Mouse (Mus musculus) adipocyte (in vitro differentiated cells): Measurements from ENCODE around the gene Agbl2.
"Not testable (repeated sequence)": the region's sequence is repeated elsewhere in the genome, so short reads cannot be mapped to it uniquely, and the experiment has no call there.

ENCODE experiments used
- DNase-seq: peaks from one replicate; pipeline ENCODE4 v3.0.0-alpha.2; 2016; ENCODE audit warnings: low spot score

Agbl2 gene

DNA sequence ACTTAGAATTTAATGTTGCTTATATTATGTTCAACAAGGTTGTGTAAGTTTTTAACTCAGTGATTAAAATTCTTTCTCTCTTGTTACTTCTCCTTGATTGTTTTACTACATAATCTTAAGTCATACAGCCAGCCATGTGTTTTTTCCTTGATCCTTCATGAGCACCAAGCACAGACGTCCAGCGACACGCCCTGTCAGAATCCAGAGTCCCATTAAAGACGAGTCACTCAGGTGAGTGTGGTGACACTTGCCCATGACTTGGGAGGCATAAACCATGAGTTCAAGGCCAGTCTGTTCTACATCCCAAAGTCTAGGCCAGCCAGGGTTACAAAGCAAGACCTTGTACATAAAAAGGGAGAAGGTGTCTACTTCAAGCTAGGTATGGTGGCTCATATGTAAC, 33.6 kb downstream of the Agbl2 start:
- DNase-seq: no peak

DNA sequence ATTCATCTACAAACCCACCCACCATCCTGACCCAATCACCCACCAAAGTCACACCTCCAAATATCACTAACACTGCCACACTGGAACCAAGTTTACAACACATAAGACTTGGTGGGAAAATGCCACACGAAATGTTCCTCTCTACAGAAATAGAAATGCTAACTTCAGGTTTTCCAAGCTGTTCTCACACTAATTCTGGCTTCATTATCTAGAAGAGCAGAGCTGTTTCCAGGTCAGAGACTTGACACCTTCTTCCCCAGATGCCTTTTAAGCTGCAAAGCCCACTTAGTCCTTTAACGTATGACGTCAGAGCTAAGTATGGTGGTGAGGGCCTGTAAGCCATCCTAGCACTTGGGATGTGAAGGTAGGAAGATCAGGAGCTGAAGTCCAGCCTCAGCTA, 36.2 kb downstream of the Agbl2 start:
- DNase-seq: no peak

DNA sequence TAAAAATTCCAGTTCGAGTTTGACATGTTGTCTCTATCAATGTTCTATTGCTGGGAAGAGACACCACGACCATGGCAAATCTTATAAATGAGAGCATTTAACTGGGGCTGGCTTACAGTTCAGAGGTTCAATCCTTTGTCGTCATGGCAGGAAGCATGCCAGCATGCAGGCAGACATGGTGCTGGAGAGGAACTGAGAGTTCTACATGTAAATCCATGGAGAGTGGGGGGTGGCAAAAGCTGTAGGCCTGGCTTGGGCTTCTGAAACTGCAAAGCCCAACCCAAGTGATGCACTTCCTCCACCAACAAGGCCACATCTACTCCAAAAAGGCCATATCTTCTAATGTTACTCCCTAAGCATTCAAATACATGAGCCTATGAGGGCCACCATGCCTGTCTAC, 38.4 kb downstream of the Agbl2 start:
- DNase-seq: no peak

DNA sequence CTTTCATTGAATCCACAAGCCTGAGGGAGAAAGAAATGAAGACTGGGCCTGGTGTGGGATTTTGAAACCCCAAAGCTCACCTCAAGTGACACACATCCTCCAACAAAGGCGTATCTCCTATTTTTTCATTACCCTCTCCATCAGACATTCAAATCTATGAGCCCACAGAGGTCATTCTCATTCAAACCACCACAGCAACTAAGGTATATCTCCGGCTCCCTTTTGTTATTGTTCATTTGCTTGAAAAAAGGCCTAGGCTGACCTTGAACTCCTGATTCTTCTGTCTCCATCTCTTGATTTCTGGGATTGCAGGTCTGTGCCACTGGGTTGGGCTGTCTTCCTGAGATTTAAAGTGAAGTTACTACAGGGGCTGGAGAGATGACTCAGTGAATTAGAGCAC, 40.5 kb downstream of the Agbl2 start:
- no peak for DNase-seq

DNA sequence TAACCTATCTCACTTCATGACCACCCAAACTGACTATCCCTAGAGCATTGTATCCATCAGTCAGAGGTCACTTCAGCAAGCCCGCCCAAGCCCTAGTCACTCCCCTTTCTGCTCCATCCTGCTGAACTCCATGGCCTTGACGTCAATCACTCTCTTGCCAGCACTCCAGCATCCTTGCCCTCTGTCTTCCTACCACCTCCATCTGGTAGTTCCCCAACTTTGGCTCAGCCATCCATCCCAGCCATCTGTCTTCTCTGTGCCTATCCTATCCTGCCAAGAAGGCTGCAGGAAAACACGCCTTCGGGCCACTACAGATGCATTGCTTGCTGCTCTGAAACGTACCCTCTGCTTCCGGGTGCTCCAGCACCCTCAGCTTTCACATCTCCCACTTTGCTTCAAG, 41.3 kb downstream of the Agbl2 start:
- DNase-seq: no peak

DNA sequence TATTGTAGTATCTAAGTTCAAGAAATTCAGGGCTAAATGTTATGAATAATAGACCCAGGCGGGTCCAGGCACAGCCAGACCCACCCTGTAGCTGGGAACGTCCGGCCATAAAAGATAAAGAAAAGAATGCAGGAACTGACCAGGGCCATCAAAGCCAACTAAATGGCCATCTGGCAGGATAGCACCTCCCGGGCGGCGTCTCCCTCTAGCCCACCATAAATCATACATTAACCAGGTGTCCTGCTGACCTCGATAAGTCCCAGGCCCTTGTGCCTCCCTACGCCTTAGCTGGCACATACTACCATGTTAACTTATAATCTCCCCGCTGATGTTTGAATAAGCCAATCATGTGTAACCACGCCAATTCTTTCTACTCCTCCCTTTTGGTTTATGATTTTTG, 42.0 kb downstream of the Agbl2 start:
- not testable (repeated sequence) for DNase-seq

DNA sequence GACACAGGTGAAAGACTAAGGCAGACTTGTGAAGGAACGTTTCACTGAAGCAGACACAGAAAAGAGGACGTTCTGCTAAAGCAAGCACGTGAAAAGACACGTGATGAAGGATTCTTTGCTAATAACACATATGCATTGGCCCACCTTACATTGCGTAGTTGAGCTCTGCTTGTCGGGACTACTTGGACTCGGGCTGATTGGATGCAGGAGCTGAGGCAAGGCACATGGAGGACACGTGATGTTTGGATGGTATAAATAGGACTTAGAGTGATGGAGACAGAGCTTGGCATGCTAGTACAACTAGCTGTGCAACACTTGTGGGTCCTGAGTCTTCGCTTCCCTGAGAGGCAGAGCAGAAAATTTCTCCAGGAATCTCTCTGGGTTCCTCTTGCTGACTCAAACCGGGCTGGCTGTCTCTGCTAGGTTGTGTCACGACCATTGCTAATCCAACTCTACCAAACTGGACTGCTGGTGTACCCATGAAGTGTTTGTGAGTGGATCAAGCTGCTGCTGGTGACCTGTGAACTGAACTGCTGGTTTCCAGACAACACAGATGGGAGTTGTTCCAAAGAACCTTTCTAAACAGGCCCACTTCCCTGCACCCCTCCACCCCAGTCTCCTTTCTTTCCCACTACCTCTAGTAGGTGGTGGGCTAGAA, 43.1 kb downstream of the Agbl2 start:
- no peak for DNase-seq

DNA sequence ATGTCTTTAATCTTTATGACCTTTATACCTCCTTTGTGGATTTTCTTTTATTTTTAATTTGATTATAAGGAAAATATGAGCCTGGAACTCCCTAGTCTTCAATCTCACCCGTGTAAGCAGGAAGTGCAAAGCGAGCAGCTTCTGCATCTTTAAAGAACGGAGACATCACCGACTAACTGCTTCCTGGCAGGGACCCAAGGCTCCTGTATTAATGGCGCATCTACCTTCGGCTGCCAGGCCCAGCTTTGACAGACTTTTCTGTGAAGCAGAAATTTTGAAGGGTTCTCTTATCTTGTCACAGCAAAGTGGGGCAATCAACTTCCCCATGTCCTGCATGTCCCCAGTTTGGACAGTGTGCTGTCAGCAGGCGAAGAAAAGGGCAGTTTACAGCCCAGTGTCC, 46.2 kb downstream of the Agbl2 start:
- DNase-seq: no peak

DNA sequence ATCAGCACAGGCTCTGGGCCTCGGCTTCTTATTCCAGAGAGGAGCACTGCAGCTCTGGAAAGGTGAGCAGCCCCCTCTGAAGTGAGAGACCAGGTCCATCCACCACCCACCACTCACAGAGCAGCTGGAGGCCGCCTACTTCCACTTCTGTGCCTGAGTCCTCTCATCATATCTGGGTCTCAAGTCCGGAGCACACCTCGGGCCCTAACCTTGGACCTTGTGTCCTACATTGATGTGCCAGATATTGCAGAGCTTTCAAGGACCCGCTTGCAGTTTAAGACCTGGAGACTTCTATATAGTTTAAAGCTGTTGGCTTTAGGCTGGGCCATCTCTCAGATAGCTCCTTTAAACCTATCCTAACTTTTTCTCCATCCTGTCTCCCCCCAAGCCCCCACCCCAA, 51.0 kb downstream of the Agbl2 start:
- DNase-seq: no peak

DNA sequence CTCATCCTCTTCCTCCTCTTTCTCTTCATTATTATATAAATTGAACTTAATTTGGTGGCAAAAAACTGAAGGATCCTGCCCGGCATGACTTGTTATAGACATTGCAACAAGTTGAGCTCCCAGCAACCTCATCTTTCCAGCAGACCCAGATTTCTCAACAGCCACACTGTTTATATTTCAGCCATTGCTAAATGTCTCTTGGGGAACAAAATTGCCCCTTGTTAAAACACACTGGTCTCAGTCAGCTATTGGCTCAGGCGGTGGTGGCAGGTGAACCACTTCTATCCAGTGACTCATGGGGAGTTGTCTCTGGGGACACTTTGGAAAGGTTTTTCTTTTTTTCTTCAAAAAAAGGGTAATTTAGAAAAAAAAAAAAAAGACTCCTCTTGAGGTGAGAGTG, 56.1 kb downstream of the Agbl2 start:
- DNase-seq: peak; percentile 52

DNA sequence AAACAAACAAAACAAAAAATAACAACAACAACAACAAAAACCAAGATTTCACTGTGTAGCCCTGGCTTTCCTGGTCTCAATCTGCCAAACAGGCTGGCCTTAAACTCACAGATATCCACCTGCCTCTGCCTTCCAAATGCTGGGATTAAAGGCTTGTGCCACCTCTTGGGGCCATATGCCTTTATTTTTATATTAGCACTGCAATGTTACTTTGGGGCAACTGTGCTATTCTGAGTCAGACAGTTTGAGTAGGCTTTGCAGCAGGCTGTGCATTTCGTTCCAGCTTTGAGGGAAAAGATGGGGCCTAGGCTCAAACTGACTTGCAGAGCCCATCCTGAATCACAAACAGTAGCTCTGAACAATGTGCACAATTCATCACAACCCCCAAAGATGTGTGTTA, 61.1 kb downstream of the Agbl2 start:
- no peak for DNase-seq

DNA sequence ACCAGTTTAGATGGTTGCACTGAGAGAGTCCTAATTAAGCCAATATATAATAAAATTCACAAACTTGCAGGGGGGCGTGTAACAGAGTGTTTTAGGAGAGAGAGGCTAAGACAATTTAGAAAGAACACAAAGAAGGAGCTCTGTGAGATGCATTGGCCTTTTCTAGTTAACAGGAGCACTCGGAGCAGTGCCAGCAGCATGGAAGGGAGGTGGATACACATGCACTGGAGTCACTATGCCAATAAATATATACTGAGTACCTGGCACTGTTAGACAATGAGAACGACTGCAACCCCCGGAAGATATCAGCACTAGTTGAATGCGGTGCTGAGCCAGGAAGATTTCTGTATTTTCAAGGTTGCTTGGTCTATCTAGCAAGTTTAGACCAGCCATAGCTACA, 61.7 kb downstream of the Agbl2 start:
- DNase-seq: no peak

DNA sequence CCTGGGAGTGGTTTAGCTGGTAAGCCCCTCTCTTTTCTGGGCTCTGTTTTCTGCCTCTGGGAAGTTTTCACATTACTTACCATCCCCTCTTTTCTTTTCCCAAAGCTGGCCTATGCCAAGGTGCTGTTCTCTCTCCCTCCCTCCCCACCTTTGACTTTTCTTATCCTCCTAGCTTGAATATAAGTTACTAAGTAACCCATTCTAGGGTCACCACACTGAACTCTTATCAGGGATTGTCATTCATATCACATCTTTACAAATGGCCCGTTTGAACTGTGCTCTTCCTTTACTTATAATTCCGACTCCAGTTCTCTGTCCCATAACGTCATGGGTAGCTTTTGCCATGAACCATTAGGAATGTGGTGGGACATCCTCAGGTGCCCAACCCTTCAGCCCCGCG, 62.7 kb downstream of the Agbl2 start:
- DNase-seq: no peak

DNA sequence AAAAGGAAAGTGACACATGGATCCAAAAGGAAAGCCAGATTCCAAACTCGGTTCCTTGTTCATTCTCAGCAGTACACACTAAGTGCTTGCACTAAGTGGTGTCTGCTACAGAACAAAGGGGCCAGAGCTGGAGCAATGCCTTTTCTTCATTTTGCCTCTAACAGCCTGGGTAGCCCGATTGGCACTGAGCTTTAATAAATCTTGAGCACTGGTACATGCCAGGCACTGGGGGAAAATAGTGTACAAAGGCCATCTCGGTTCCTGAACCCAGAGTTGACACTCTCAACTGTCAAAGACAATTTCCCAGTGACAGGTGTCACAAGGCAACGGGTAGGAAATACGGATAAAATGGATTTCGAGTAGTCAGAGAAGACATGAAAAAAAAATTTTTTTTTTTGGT, 63.6 kb downstream of the Agbl2 start:
- DNase-seq: peak; percentile 83

DNA sequence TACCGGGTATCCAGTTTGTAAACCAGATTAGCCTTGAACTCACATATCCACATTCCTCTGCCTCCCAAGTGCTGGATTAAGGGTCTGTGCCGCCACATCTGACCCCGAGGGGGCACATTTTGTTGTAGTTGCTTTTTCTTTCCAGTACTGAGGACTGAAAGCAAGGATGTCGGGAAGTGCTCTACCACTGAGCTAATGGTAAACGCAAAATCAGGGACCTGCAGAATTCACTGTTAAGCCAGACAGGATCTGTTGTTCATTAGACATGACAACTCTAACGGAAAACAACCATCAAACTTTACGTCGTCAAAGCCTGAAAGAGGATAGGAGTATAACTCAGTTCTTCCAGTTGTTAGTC, 64.0 kb downstream of the Agbl2 start:
- DNase-seq: no peak

DNA sequence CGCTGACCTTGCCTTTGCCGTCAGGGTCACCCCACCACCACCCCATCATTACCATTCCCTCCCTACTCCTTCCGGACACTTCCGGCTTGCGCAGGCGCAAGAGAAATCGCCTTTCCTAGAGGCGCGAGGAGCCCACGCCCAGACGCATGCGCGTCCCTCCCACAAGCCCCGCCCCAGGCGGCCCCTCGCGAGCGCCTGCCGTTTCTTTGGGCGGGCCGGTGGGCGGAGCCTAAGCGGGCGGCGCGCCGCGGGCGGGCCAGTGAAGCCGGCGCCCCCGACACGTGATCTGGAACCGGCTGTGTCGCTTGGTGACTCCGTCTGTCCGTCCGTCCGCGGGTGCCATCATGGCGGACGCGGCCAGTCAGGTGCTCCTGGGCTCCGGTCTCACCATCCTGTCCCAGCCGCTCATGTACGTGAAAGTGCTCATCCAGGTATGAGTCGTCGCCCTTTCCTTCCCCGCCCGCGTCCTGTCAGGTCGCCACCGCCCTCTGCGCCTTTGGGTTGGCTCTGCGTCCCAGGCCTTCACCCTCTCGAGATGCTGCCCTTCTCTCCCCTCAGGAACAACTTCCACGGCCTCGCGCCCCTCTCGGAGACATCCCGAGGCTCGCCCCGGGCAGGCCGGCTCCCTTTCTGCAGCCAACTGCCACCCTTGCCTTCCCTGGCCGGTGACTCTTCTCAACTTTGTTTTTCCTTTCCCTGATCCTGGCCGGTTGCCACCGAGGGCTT, 64.6 kb downstream of the Agbl2 start, which contains the start of gene Mtch2:
Mtch2 (plus strand) TSS at position 201 of the 726 bp plus-strand sequence.
- DNase-seq: peak; percentile 99

DNA sequence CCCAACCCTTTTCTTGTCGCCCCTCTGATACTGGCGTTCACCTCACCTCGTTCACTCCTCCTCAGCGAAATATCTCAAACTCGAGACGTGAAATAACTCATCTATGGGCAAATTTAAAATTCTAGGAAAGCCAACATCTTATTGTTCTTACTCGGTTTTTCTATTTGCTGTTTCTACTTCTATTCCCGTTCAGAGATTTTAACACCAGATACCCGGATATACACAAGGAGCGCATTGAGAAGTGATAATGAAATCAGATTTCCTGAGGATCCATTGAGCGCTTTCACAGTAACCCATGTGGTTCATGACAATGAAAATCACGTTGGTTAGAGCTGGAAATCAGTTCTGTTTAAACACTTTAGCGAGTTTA, 65.1 kb downstream of the Agbl2 start:
- peak; percentile 45 for DNase-seq

DNA sequence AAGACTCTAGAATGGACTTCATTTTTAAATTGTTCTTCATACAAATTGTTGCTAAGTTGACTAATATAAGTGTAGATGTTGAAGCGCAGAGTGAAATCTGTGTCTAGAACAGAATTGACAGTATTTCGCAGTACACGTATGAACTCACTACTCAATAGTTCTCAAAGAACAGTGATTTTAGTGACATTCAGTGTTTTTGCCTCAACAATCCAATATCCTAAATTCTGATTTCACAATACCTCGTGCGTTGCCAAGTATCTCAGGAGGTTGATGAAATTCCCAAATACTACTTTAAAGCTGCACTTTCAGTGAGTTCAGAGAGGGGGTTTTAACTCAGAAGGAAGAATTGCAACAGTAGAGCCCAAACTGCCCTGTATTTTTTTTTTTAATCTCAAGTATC, 65.8 kb downstream of the Agbl2 start:
- DNase-seq: peak; percentile 82

DNA sequence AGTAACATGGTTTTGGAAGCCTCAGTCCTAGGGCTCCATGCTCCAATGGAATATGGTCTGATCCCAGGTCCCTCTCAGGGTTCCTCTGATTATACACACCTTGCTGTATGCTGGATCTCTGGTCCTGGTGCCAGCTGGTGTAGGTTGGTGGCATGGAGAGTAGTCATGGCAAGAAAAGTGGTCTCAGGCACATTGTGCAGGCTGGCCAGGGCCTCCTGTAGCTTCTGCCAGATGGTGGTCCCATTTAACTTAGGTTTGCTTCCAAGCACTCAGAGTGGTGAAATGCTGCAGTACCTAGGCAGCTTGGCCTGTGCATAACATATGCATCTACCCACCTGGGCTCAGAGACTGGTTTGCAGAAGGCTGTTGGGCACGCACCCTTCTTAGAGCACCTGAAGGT, 67.9 kb downstream of the Agbl2 start:
- DNase-seq: no peak

DNA sequence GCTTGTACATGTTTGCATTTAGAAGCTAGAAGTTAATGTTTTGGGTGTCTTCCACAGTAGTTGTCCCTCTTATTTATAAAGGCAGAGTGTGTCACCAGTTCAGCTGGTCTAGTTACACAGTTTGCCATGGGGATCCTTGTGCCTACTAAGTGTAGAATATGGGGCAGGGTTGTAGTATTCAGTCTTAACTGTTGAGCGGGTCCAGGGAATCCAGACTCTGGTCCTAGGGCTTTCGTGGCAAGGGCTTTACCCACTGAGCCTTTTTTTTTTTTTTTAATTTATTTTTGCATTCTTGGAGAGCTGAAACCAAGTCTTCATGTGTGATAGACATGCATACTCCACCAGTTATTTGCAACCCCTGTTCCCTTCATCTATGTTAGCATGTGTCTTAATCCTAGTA, 79.0 kb downstream of the Agbl2 start:
- no peak for DNase-seq

DNA sequence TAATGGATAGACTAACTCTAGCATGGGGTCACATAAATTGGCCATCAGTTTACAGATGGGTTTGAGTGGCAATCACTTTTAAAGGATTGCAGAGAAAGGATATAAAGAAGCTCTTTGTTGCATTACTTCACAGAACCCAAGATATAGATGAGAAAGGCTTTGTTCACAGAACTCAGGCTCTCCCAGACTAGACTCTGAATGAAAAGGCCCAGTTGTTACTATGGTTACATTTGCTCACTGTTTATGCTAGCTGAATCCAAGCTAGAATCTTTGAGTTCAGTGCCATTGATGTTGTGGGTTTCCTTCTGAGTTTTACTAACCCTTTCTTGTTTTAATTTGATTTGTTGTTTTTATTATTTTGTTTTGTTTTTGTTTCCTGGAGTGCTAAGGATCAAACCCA, 81.7 kb downstream of the Agbl2 start:
- no peak for DNase-seq

DNA sequence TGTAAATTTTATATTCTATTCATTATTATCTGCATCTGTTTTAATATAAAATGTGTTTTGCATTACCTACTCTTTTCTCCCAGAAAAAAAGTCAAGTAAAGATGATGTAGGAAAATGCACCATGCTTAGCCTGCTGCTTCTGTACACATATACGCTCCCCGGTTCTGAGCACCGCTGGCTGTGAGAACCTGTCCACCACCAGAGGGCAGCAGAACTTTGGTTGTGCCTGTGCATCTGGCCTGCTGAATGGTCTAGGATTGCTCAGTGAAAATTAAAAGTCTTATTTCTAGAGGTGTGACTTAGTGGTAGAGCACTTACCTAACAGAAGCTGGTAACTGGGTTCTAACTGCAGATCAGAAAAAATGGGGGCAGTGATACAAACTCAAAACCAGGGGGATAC, 84.0 kb downstream of the Agbl2 start:
- DNase-seq: peak; percentile 90

DNA sequence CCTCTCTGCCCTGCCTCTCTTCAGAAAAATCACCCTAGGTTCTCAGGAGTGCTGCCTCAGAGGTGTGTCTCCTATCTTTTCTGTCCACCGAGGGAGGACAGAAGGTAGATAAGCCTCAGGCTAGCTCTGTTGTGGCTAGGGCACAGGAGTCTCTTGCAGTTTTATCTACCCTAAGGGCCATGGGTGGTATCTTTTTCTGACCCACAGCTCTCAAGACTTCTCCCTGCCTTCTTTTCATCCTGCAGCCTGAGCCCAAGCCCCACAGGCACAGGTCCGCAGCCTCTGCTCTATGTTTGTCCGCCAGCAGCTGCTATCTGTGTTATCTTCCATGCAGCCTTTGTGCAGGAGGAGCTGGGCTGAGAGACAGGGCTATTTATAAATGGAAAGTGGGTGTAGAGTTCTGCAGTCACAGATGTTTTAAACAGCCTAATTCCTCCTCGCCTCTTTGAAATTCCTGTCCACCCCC, 87.6 kb downstream of the Agbl2 start:
- peak; percentile 51 for DNase-seq
